Mouse (Mus musculus): ENCODE data around the gene Il21. TPM values are rescaled to one million over a fixed set of nuclear protein-coding genes. Genes with fewer than 3 reads are reported as not detected.

Gene Il21
- polyA plus RNA-seq (2017; shearing (Covaris generic)), result 7.4 TPM

GRCm38 (mm10) chr3:37232586-37233222 is at the start of gene Il21:
Gene Il21, minus strand, starts transcription at chr3:37232636.

Other genes starting within 250 kb of the Il21 start
- not detected for gene Adad1, start 169.1 kb downstream of the Il21 start, polyA plus RNA-seq (2017; shearing (Covaris generic))
- gene Il2, start 106.7 kb downstream of the Il21 start, polyA plus RNA-seq (2017; shearing (Covaris generic)), result 2.1 TPM
- gene Bbs12, start 79.9 kb upstream of the Il21 start, polyA plus RNA-seq (2017; shearing (Covaris generic)), result 6.5 TPM
- 1.0 TPM for gene Cetn4, start 80.1 kb upstream of the Il21 start, polyA plus RNA-seq (2017; shearing (Covaris generic))
- gene Fgf2, start 115.7 kb upstream of the Il21 start, polyA plus RNA-seq (2017; shearing (Covaris generic)), result 3.3 TPM
- 42.9 TPM for gene Spata5, start 187.3 kb upstream of the Il21 start, polyA plus RNA-seq (2017; shearing (Covaris generic))
- gene Nudt6, start 187.6 kb upstream of the Il21 start, polyA plus RNA-seq (2017; shearing (Covaris generic)), result 22.3 TPM